Mouse (Mus musculus): ENCODE data around the gene Cyp2b9.
"Not testable (repeated sequence)": the region's sequence is repeated elsewhere in the genome, so short reads cannot be mapped to it uniquely, and the experiment has no call there.

The Cyp2b9 gene

GRCm38 (mm10) chr7:26173111-26173510 is at the start of gene Cyp2b9:
Gene Cyp2b9 (plus strand): TSS chr7:26173411.
- not testable (repeated sequence) for DNase-seq

- DNase-seq: not testable (repeated sequence)
These were observed 33.6 kb upstream of the Cyp2b9 start for GRCm38 (mm10) chr7:26139623-26140022.

- not testable (repeated sequence) for DNase-seq
These were observed 29.6 kb upstream of the Cyp2b9 start for GRCm38 (mm10) chr7:26143657-26144056.

GRCm38 (mm10) chr7:26168765-26169536 is 4.3 kb upstream of the Cyp2b9 start:
- DNase-seq: not testable (repeated sequence)

GRCm38 (mm10) chr7:26201083-26201482 is 27.9 kb downstream of the Cyp2b9 start:
- DNase-seq: no peak

GRCm38 (mm10) chr7:26260034-26260433 is 86.8 kb downstream of the Cyp2b9 start, which contains the start of gene Vmn1r184:
Gene Vmn1r184 (plus strand): TSS chr7:26260334.
- not testable (repeated sequence) for DNase-seq
